In the genomic region with DNA sequence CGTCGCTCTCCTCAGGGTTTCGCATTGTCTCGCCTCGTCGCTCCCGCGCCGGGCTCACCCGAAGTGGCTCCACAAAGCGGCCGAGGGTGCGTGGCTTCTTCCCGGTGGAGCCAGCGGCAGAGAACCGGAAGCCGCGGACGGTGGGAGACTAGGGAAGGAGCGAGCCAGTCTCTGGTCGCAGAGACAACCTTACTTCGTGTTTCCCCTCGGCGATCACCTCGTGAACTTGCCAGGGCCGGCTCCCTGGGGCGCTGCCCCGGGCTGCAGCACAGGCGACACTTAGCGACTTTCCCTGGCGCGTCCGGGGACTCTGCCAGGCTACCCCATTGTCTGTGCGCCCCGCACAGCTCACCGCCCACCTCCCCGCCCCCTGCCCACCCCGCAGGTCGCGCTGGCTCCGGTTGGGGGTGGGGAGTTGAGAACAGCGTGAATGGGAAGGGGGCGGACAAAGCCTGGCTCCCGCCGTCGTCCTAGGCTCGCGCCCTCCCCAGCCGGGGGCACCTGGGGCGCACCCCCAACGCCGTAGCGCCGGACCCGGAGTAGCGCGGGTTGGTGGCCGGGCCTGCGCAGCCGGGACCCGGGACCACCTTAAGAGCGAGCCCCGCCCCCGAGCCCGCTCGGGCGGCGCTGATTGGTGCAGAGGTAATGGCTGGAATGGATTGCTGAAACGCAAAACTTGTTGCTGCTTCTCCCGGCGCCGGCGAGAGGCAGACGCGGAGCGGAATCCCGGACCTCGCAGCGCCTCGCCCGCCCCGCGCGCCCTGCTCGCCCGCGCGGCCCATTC, we compare ENCODE assay signal across 8 mouse cellular contexts. TPM values are rescaled to one million over a fixed set of nuclear protein-coding genes. Genes with fewer than 3 reads are reported as not detected.
A peak's percentile ranks its signal among the peaks of the same experiment; 100 is the strongest.
DNase-seq lines count a peak whose midpoint lies in the region; ATAC-seq and TF ChIP-seq lines count a peak whose summit lies in the region.
"Had no signal": no experiment of that assay in that cellular context is flagged by ENCODE, and none has a peak within 500 bp of the region (broad histone marks: within the 10 kb centered on the region; RNA-seq: fewer than 3 reads in every experiment).

A gene (plus strand): TSS at position 772 of the 784 bp plus-strand sequence.

- under 1% methylated on average over 88 of the region's 88 CpGs for WGBS in embryonic facial prominence, embryonic 12.5 days
- WGBS in heart, adult 2 months: 1% methylated on average over 87 of the region's 88 CpGs
- WGBS in kidney, adult 2 months: 1% methylated on average over 88 of the region's 88 CpGs
- under 1% methylated on average over 88 of the region's 88 CpGs for WGBS in limb, embryonic 10.5 days
- WGBS in midbrain, embryonic 13.5 days: under 1% methylated on average over 87 of the region's 88 CpGs

- peak within 1 kb of the TSS; percentile 98 for H3K27ac ChIP-seq in embryonic facial prominence, embryonic 12.5 days
- peak within 1 kb of the TSS; percentile 90 for H3K27ac ChIP-seq in heart, adult 2 months
- H3K27ac ChIP-seq in kidney, adult 2 months (ENCODE audit: insufficient read depth, low read depth, low read length): no peak within 1 kb of the TSS
- H3K27ac ChIP-seq in limb, embryonic 10.5 days: peak within 1 kb of the TSS; percentile 97
- H3K27ac ChIP-seq in midbrain, embryonic 13.5 days: peak within 1 kb of the TSS; percentile 97

- peak; percentile 93 for ATAC-seq in embryonic facial prominence, embryonic 12.5 days (ENCODE audit: insufficient number of reproducible peaks, insufficient read depth, low FRiP score, low TSS enrichment)
- peak; percentile 93 for ATAC-seq in midbrain, embryonic 13.5 days

- H3K9me3 ChIP-seq in embryonic facial prominence, embryonic 12.5 days: no peaks in the 10 kb centered on the region
- H3K9me3 ChIP-seq in limb, embryonic 10.5 days (replicated peaks): no peaks in the 10 kb centered on the region
- H3K9me3 ChIP-seq in midbrain, embryonic 13.5 days: no peaks in the 10 kb centered on the region

- TF ChIP-seq EP300 in heart, adult 2 months (IDR thresholded peaks at IDR 0.05; ENCODE audit: insufficient read depth, low read depth, low read length): 0 out of 2 replicates have a peak, but pooled peaks have one; percentile 14

- H3K4me2 ChIP-seq in embryonic facial prominence, embryonic 12.5 days (replicated peaks): peak within 1 kb of the TSS; percentile 91
- peak within 1 kb of the TSS; percentile 100 for H3K4me2 ChIP-seq in midbrain, embryonic 13.5 days (replicated peaks)

- H3K4me3 ChIP-seq in embryonic facial prominence, embryonic 12.5 days: peak within 1 kb of the TSS; percentile 95
- peak within 1 kb of the TSS; percentile 74 for H3K4me3 ChIP-seq in heart, adult 2 months
- H3K4me3 ChIP-seq in kidney, adult 2 months (ENCODE audit: insufficient read depth, low read depth, low read length): peak within 1 kb of the TSS; percentile 61
- peak within 1 kb of the TSS; percentile 78 for H3K4me3 ChIP-seq in limb, embryonic 10.5 days
- H3K4me3 ChIP-seq in midbrain, embryonic 13.5 days (replicated peaks): peak within 1 kb of the TSS; percentile 97

- intact Hi-C loops in heart, adult 2 months (cut with DNase I): loop anchor here (1.0 to 10.0 kb wide), 8 partner anchors 50 to 736 kb away; no protein-coding TSS in a partner anchor

- H3K9ac ChIP-seq in embryonic facial prominence, embryonic 12.5 days: peak within 1 kb of the TSS; percentile 100
- peak within 1 kb of the TSS; percentile 99 for H3K9ac ChIP-seq in heart, adult 2 months (ENCODE audit: low read depth, low read length)
- H3K9ac ChIP-seq in midbrain, embryonic 13.5 days (replicated peaks): peak within 1 kb of the TSS; percentile 100

- peaks cover 34% of the 10 kb centered on the region for H3K36me3 ChIP-seq in embryonic facial prominence, embryonic 12.5 days
- H3K36me3 ChIP-seq in heart, adult 2 months (ENCODE audit: control insufficient read depth, insufficient read depth, low read length): peaks cover 3% of the 10 kb centered on the region
- H3K36me3 ChIP-seq in kidney, adult 2 months (ENCODE audit: control insufficient read depth, insufficient read depth, low read length): no peaks in the 10 kb centered on the region
- peaks cover 27% of the 10 kb centered on the region for H3K36me3 ChIP-seq in limb, embryonic 10.5 days
- peaks cover 33% of the 10 kb centered on the region for H3K36me3 ChIP-seq in midbrain, embryonic 13.5 days

- peak; percentile 85 for TF ChIP-seq POLR2A in heart, adult 2 months (IDR thresholded peaks at IDR 0.05; ENCODE audit: insufficient read depth, low read depth, low read length)
- TF ChIP-seq POLR2A in kidney, adult 2 months (IDR thresholded peaks at IDR 0.05; ENCODE audit: low read depth, low read length): no peak

- peak; percentile 44 for TF ChIP-seq CTCF in heart, adult 2 months (IDR thresholded peaks at IDR 0.05)
- TF ChIP-seq CTCF in kidney, adult 2 months (conservative IDR thresholded peaks at IDR 0.05; ENCODE audit: insufficient read depth, insufficient read length, low read depth, low read length): no peak

- DNase-seq in adrenal gland, postnatal 4 days (ENCODE audit: low spot score in 2 of 2): peak; percentile 56 to 61
- peak; percentile 93 to 94 for DNase-seq in heart, adult 2 months
- DNase-seq in kidney, adult 2 months: peak; percentile 91
- peak; percentile 94 for DNase-seq in limb, embryonic 10.5 days (ENCODE audit: low spot score)
- peak; percentile 36 to 47 for DNase-seq in spleen, postnatal 36 days (ENCODE audit: low spot score in 2 of 2)

- peaks cover 53% of the 10 kb centered on the region for H3K4me1 ChIP-seq in embryonic facial prominence, embryonic 12.5 days
- H3K4me1 ChIP-seq in heart, adult 2 months (ENCODE audit: control insufficient read depth, insufficient read depth, low read length): peaks cover 3% of the 10 kb centered on the region
- H3K4me1 ChIP-seq in kidney, adult 2 months (ENCODE audit: control insufficient read depth, insufficient read depth, low read length): no peaks in the 10 kb centered on the region
- peaks cover 76% of the 10 kb centered on the region for H3K4me1 ChIP-seq in limb, embryonic 10.5 days
- peaks cover 64% of the 10 kb centered on the region for H3K4me1 ChIP-seq in midbrain, embryonic 13.5 days (replicated peaks)

- H3K27me3 ChIP-seq in embryonic facial prominence, embryonic 12.5 days: no peaks in the 10 kb centered on the region
- no peaks in the 10 kb centered on the region for H3K27me3 ChIP-seq in heart, adult 2 months (ENCODE audit: control insufficient read depth, insufficient read depth, low read length)
- peaks cover 2% of the 10 kb centered on the region; the same call in 1 of the 2 replicates for H3K27me3 ChIP-seq in kidney, adult 2 months (replicated peaks; ENCODE audit: control insufficient read depth, insufficient read depth, low read length)
- H3K27me3 ChIP-seq in limb, embryonic 10.5 days (ENCODE audit: low read depth, poor library complexity, severe bottlenecking): peaks cover 82% of the 10 kb centered on the region
- H3K27me3 ChIP-seq in midbrain, embryonic 13.5 days: peaks cover 6% of the 10 kb centered on the region; the same call in 1 of the 2 replicates

- H3K79me2 ChIP-seq in heart, adult 2 months (replicated peaks; ENCODE audit: control insufficient read depth, insufficient read depth, low read length): peaks cover 19% of the 10 kb centered on the region

RNA-seq across cellular contexts. Expression of the gene that starts here (rescaled TPM):
- total RNA-seq in adrenal gland, postnatal 4 days (2021): 10 to 100 TPM in 1 of 2 experiments, 1 to 10 TPM in 1; 9.9 to 10.7 TPM
- 57.8 and 58.3 TPM in 2 replicates for polyA plus RNA-seq in embryonic facial prominence, embryonic 12.5 days (2016; fragmentation: Nextera tagmentation; extraction: Ambion mirVana)
- total RNA-seq in heart, adult 2 months (2021): 10 to 100 TPM; 18.7 to 23.9 TPM
- polyA plus RNA-seq in heart, adult 2 months (2012; rRNA removed): 4.8 and 5.5 TPM in 2 replicates
- 1.1 and 1.4 TPM in 2 replicates for polyA plus RNA-seq in kidney, adult 2 months (2012; rRNA removed)
- polyA plus RNA-seq in limb, embryonic 10.5 days (2016; fragmentation: Nextera tagmentation; extraction: Ambion mirVana): 7.4 and 13.1 TPM in 2 replicates
- polyA plus RNA-seq in midbrain, embryonic 13.5 days (2015; fragmentation: Nextera tagmentation; extraction: Ambion mirVana): 60.2 and 73.1 TPM in 2 replicates
- total RNA-seq: neutrophil, adult 5-6 weeks had no signal

Comparison
In these comparisons a context has a peak if more than half of its experiments do, and no peak if none do; other contexts are left out.
1. DNase-seq: peak in every context shown above with its lines; median percentile 94 in limb, embryonic 10.5 days; 94 in heart, adult 2 months; 91 in kidney, adult 2 months; 58 in adrenal gland, postnatal 4 days; 42 in spleen, postnatal 36 days.